Mouse (Mus musculus): Measurements from ENCODE around the gene Mlx. TPM values are rescaled to one million over a fixed set of nuclear protein-coding genes. Genes with fewer than 3 reads are reported as not detected.
"Not testable (repeated sequence)": the region's sequence is repeated elsewhere in the genome, so short reads cannot be mapped to it uniquely, and the experiment has no call there.

Mlx gene
- polyA plus RNA-seq, 2 experiments from 2014 or later: 51.8 to 71.5 TPM

GRCm38 (mm10) chr11:101103011-101103410 is 15.9 kb downstream of the Mlx start:
- no peak for ATAC-seq

GRCm38 (mm10) chr11:101109351-101109750 is 22.3 kb downstream of the Mlx start:
- ATAC-seq: no peak

GRCm38 (mm10) chr11:101110708-101111107 is 23.6 kb downstream of the Mlx start:
- no peak for ATAC-seq

- no peak for ATAC-seq
These were observed 24.1 kb downstream of the Mlx start for GRCm38 (mm10) chr11:101111178-101111577.

GRCm38 (mm10) chr11:101112186-101112585 is 25.1 kb downstream of the Mlx start:
- no peak for ATAC-seq

- no peak for ATAC-seq
These were observed 28.5 kb downstream of the Mlx start for GRCm38 (mm10) chr11:101115564-101115963.

- ATAC-seq: no peak
These were observed 31.0 kb downstream of the Mlx start for GRCm38 (mm10) chr11:101118105-101118504.

- ATAC-seq: peak; percentile 37
These were observed 32.2 kb downstream of the Mlx start for GRCm38 (mm10) chr11:101119131-101119760.

GRCm38 (mm10) chr11:101119761-101120544 is 32.9 kb downstream of the Mlx start, which contains the start of the genes Retreg3 and Tubg1:
Gene Retreg3, minus strand, starts transcription at chr11:101119893.
Gene Tubg1, plus strand, starts transcription at chr11:101119938.
- peak; percentile 86 for ATAC-seq

- ATAC-seq: no peak
These were observed 33.6 kb downstream of the Mlx start for GRCm38 (mm10) chr11:101120545-101121188.

- not testable (repeated sequence) for ATAC-seq
These were observed 37.4 kb downstream of the Mlx start for GRCm38 (mm10) chr11:101124494-101124893.

- ATAC-seq: not testable (repeated sequence)
These were observed 37.9 kb downstream of the Mlx start for GRCm38 (mm10) chr11:101125008-101125407.

GRCm38 (mm10) chr11:101127075-101127474 is 40.0 kb downstream of the Mlx start:
- ATAC-seq: no peak

- no peak for ATAC-seq
These were observed 42.0 kb downstream of the Mlx start for GRCm38 (mm10) chr11:101128996-101129577.

- ATAC-seq: no peak
These were observed 43.1 kb downstream of the Mlx start for GRCm38 (mm10) chr11:101130056-101130756.

- ATAC-seq: no peak
These were observed 44.1 kb downstream of the Mlx start for GRCm38 (mm10) chr11:101131187-101131586.

- no peak for ATAC-seq
These were observed 44.6 kb downstream of the Mlx start for GRCm38 (mm10) chr11:101131701-101132100.

- ATAC-seq: no peak
These were observed 46.0 kb downstream of the Mlx start for GRCm38 (mm10) chr11:101133037-101133436.

GRCm38 (mm10) chr11:101134217-101134865 is 47.3 kb downstream of the Mlx start:
- no peak for ATAC-seq

GRCm38 (mm10) chr11:101137000-101137399 is 49.9 kb downstream of the Mlx start:
- ATAC-seq: no peak

GRCm38 (mm10) chr11:101138536-101139181 is 51.6 kb downstream of the Mlx start:
- no peak for ATAC-seq

Data from activated CD4-positive, CD25-positive, alpha-beta regulatory T cell, adult 4 months (primary cell).